Mouse (Mus musculus): Measurements from ENCODE around the gene Trir.

Gene Trir

DNA sequence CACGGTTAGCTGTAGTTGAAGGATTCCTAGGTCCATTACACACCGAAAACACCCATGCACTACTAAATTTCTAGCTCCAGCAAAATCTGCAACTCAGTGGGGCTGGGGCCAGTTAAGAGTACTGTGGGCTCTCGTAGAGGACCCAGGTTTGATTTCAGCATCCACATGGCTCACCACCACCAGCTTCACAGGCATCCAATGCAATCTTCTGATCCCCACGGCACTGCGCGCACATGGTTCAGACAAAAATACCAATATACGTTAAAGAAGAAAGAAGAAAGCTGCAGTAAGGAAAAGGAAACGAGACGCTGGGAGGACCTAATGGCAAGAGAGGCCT lies 9.7 kb downstream of the Trir start:
- DNase-seq (ENCODE audit: low read depth) = no peak

DNA sequence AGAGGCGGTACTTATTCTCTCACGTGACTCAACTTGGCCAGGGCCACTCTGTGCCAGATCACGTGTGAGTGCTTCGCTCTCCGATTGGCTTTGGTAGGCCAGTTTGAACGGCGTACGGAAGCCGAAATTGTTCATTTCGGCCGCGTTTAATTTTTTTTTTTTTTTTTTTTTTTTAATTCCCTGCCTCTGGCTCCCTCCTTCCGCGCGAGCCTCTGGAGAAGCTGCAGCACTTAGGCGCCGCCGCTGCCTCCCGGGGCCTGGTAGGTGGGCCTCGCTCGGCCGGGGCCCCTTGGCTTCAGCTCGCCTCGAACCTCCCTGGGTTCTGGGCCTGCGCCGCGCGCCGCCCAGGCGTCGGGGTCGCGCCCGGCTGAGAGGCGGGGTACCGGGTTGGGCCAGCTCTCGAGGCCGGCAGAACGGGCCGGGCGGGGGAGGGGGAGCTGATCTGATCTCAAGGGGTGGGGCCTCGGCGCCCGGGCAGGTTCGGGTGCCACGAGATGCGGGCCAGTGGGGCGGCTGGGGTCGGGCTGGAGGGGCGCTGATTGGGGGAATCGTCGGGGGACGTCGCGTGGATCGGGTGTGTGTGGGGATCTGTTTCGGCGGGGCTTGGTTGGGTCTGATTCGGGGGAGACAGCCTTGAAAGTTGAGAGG lies 10.2 kb downstream of the Trir start, which contains the start of gene Tnpo2:
TSS of gene Tnpo2 (plus strand) at position 198 of the 648 bp plus-strand sequence.
- DNase-seq (ENCODE audit: low read depth) = peak; percentile 96

DNA sequence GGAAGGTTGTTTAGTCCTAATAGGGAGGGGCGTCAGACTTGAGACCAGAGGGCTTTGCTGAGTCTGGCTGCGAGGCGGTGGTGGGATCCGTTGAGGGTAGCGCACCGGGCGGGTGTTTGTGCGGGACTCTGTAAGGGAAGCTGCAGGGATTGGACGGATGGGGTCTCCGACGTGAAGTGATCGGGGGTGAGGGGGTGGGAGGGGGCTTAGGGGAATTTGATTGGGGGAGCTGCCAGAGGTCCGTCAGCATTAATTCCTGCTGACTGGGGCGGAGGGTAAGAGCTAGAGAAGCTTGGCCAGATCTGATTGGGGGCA lies 10.7 kb downstream of the Trir start:
- DNase-seq (ENCODE audit: low read depth) = no peak

DNA sequence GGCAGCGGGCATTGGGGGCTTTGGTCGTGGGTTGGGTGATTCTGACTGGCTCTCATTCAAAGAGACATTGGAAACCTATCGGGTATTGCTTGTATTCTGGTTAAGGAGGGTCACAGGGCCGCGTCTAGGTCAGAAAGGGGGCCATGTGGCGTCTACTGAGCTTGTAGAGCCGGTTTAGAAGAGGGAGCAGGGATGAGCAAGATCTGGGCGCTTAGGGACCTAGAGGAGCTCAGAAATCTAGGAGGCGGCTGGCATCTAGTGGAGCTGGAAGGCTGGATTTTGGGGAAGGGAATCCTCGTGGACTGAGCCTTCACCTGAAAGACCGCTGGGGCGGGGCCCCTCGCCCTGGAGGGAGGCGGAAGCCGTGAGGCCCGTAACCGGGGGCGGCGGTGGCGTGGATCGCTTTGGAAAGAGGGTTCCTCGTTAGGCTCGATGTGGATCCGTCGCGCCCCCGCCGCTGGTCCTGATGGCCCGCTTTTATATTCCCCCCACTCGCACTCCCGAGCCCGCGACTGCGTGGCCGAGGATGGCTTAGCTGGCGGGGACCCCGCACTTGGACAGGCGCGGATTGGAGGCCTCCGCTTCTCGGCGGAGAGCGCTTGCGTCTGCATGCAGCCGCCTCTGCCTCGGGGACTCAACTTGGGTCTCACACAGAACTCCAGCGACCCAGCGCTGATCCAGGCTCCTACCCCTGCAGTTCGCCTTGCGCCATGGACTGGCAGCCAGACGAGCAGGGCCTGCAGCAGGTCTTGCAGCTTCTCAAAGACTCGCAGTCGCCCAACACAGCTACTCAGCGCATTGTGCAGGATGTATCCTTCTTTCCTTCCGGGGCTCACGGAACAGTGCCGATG lies 11.3 kb downstream of the Trir start:
- DNase-seq (ENCODE audit: low read depth) = peak; percentile 76

DNA sequence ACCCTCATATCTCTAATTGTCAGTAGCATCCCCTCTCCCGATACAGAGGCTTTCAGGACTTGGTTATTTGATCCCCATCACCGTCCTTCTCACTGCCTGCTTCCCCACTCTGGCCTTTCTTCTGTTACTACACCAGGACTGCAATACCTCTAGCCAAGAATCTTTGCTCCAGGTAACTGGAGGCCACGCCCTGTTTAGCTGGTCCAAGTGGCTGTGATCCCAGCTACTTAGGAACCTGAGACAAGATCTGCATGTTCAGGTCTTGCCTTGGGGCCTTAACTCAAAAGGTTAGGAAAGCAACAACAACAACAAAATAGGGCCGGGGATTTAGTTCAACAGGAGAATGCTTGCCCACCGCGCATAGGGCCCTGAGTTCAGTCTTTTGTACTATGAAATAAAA lies 17.0 kb downstream of the Trir start:
- DNase-seq (ENCODE audit: low read depth) = no peak

DNA sequence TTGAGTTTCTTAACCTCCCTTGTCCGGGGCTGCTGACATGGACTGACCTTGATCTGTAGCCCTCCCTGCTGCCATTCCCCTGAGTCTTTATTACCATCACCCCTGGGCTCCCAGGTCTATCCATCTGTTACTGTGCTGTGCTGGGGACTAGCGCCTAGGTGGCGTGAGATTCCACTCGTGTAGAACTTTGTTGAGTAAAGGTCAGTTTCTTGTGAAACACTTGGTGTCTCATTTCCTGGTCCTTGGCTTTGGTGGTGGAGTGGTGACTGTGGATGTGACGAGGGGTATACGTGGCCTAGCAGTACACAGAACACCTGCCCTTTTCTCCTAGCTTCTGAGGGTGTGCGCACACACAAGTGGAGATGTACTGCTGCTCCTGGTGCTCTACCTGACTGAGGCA lies 30.7 kb downstream of the Trir start:
- no peak for DNase-seq (ENCODE audit: low read depth)

DNA sequence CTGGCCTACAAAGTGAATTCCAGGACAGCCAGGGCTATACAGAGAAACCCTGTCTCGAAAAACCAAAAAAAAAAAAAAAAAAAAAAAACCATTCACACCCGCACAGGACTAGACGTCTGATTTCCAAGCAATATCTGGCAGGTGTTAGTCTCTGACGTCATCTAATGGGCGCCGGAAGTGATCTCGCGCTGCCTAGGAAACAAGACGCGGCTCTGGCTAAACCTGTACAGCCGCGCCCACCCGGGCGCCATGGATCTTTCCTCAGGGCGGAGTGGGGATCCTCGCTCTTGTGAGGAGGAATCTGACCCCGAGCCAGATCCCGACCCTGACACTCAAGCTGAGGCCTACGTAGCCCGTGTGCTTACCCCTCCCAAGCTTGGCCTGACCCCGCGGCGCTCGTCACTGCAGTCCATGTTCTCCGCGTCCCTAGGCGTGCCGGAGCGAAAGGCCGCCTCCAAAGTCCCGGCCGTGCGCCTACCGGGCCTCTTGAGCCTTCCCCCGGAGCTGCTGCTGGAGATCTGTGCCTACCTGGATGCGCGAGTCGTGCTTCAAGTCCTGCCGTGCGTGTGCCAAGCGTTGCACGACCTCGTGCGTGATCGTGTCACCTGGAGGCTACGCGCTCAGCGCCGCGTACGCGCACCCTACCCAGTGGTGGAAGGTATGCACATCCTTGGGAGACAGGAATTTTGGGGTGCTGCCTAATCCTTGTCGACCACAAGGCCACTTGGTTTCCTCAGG lies 33.4 kb downstream of the Trir start, which contains the start of gene Fbxw9:
TSS of gene Fbxw9 (plus strand) at position 177 of the 738 bp plus-strand sequence.
- DNase-seq (ENCODE audit: low read depth) = peak; percentile 96

DNA sequence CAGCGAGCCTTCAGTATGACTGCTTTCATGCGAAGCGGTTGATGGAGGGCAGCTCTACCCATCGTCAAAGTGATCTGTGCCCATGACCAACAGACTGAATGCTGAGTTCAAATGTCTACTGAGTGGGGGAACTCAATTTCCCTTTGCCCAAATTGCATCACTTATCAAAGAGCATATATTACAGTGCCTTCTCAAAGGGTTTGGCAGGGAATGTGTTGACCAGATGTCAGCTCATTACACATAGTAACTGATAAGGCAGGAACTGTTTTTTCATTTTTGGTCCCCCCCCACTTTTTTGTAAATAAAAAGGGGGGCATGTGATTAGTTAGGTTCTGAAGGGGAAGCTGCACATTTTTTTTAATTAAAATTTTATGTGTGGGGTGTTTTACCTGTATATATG lies 36.0 kb downstream of the Trir start:
- no peak for DNase-seq (ENCODE audit: low read depth)

DNA sequence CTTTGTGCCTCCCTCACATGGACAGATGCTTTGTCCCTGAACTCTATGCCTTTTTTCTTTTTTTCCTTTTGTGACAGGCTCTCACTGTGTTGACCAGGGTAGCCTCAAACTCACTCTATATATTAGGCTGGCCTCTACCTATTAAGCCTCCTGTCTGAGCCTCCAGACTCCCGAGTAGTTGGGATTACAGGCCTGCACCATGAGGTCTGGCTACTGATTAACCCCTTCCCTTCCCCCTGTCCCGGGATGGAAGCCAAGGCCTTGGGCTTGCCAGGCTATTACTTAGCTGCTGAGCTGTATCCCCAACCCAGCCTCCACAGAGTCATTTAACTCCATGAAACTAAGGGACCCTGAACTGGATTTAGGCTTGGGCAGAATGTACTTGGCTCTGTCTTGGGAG lies 38.6 kb downstream of the Trir start:
- no peak for DNase-seq (ENCODE audit: low read depth)

DNA sequence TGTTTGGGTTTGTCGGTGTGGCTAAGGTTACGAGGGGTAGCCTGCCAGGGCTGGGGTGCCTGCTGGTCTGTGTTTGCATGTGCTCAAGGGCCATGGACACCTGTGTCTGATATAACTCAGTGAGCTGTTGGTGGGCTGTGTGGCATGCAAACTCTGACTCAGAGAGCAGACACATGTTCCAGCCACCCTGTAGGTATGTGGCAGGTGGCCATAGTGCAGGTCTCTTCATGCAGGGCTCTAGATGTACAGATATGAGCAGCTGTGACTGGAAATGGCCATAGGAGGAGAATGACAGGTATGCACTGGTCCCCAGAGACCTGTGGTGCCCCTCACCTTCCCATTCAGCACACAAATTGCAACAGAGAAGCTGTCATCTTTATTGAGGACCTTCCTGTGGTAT lies 40.5 kb downstream of the Trir start:
- no peak for DNase-seq (ENCODE audit: low read depth)

DNA sequence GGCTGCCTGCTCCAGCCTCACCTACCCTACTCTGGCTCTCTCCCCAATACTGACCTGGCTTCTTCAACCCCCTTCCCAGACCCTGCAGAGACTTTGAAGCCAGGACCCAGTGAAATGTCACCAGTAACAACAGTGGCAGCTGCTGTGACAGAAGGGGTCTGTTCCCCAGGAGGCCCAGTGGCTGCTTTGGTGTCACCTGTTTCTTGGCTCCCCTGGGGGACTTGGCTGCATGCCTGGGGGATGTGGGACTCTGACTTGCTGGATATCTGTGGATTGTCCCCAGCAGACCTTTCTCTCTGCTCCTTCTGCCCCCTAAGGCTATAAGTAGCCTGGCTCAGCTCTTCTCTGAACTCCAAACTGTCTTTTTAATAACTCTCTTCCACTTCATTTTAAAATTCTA lies 41.4 kb downstream of the Trir start, which contains the start of gene Gm5741:
TSS of gene Gm5741 (minus strand) at position 1 of the 400 bp plus-strand sequence.
- no peak for DNase-seq (ENCODE audit: low read depth)

DNA sequence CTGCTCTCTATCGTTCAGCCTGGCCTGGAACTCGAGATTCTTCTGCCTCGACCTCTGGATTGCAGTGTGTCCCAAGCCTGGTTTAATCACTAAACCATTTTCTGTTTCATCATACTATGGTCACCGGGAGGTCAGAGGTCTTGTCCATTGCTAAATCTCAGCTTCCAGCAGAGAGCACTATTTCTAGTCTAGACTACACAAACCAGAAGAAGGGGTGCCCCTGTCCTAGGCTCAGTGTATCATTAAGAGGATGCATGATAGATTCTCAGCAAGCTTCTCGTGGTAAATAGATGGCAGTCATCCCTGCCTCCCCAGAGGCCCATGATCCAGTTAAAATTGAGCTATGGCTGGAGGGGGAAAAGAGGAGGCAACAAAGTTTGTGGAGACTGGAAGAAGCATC lies 44.4 kb downstream of the Trir start:
- no peak for DNase-seq (ENCODE audit: low read depth)

DNA sequence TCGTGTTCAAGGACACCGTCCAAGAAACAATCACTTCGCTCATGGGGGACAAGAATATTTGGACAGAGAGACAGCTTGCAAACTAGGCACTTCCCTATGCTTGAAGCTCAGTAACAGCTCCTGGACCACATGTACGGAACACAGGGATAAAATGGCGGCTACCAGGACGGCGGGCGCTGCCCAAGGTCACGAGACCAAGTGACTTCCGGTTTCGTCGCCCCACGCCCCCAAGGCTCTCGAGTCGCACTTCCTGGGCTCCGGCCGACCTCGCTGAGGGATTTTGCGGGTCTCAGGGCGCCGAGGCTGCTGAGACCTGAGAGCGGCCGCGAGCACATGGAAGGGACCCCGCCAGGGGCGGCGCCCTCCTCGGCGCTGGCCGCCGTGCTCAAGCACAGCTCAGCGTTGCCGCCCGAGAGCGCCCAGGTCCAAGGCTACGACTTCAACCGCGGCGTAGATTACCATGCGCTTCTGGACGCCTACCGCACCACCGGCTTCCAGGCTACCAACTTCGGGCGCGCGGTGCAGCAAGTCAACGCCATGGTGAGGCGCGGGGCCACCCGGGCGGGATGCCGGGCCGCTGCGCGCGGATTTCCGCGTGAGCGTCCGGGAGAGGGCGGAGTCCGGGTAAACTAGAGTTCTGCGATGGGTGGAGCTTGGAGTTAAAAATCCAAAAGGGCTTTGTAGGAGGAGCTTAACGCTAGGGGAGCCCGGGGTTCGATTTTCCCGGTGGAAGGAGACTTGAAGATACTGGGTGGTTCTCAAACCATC lies 45.1 kb downstream of the Trir start, which contains the start of gene Dhps:
TSS of gene Dhps (plus strand) at position 244 of the 768 bp plus-strand sequence.
- peak; percentile 95 for DNase-seq (ENCODE audit: low read depth)

DNA sequence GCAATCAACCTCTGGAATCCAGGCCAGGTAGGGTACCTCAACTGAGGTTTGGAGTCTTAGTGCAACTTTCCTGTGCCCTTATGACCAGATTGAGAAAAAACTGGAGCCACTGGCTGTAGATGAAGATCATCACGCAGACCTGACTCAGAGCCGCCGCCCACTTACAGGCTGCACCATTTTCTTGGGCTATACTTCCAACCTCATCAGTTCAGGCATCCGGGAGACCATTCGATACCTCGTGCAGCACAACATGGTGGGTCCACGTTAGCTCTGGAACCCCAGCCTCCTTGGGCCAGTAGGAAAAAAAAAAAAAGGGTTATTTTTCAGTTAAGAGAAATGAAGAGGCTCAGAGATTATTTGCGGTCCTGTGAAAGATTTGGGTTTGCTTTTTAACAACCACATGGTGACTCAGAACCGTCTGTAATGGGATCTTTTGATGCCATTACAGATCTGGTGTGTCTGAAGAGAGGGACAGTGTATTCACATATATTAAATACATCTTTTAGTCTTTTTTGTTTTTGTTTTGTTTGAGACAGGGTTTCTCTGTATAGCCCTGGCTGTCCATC lies 45.8 kb downstream of the Trir start:
- DNase-seq (ENCODE audit: low read depth) = no peak

DNA sequence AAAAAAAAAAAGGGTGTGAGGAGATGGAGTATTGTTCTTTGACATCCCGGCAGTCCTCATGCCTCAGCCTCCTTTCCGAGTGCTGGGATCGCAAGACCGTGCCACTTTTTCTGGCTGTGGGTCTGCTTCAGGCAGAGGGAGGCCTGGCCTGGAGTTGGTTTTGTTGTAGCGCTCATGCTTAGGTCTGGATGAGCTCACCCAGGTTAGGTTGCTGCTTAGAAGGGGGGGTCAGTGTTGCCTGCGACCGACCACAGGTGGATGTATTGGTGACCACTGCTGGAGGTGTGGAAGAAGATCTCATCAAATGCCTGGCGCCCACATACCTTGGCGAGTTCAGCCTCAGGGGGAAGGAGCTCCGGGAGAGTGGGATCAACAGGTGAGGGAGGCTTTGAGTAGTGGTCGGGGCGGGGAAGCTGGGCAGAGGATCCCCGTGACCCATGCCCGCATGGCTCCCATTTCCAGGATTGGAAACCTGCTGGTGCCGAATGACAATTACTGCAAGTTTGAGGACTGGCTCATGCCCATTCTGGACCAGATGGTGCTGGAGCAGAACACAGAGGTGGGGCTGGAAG lies 46.5 kb downstream of the Trir start:
- DNase-seq (ENCODE audit: low read depth) = no peak

DNA sequence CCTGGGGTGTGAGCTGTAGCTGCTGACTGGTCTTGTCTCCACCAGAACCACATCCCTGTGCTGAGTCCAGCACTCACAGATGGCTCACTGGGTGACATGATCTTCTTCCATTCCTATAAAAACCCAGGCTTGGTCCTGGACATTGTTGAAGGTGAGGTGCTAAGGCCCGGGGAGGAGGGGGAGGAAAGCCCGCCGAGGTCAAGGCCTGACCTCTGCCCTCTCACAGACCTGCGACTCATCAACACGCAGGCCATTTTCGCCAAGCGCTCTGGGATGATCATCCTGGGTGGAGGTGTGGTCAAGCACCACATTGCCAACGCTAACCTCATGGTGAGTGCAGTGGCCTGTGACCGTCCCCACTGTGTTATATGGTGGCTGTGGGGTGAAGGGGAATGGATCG lies 47.5 kb downstream of the Trir start:
- DNase-seq (ENCODE audit: low read depth) = no peak

DNA sequence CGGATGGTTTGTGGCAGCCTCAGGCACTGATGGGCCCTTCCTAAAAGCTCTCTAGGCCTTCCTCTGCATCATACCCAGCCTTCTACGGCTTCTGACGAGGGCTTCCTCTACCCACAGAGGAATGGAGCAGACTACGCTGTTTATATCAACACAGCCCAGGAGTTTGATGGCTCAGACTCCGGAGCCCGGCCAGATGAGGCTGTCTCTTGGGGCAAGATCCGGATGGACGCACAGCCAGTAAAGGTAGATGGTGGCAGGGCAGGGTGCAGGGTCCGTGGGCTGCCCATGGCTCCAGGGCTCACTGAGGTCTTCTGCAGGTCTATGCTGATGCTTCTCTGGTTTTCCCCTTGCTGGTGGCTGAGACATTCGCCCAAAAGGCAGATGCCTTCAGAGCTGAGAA lies 48.0 kb downstream of the Trir start:
- no peak for DNase-seq (ENCODE audit: low read depth)

DNA sequence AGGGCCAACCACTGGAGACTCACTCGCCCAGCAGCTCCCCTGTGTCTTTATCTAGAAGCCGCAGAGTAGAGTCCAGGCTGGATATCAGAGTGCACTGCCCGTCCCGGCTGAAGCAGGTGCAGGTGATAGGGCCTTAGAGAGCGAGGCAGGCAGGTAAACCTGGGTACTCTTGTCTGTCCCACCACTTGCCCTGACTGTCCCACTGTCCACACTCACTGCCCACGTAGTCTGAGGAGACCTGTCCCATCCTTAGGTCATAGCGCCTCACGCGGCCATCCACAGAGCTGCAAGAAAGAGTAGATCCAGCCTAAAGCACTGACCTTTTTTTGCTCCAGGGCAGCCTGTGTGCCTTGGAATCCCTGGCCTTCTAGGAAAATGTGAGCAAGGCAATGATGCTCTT lies 49.4 kb downstream of the Trir start:
- no peak for DNase-seq (ENCODE audit: low read depth)

DNA sequence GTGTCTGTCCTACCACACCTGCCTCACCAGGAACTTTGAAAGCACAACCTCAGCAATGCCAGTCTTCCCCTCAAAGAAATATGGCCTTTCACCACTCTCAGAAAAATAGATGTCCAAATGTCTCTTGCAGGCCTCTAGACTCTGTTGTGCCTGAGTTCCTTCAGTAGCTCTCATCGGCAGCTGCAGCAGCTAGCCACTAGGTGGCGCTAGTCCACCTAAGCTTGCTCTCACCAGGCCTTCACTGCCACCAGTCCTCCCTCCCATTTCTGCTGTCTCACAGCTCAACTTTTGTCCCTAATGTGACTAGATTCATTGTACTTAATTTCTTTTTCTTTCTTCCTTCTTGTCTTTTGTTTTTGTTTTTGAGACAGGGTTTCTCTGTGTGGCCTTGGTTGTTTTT lies 50.4 kb downstream of the Trir start:
- DNase-seq (ENCODE audit: low read depth) = peak; percentile 90
